ENCODE assay signal across 8 mouse cellular contexts in the genomic region with DNA sequence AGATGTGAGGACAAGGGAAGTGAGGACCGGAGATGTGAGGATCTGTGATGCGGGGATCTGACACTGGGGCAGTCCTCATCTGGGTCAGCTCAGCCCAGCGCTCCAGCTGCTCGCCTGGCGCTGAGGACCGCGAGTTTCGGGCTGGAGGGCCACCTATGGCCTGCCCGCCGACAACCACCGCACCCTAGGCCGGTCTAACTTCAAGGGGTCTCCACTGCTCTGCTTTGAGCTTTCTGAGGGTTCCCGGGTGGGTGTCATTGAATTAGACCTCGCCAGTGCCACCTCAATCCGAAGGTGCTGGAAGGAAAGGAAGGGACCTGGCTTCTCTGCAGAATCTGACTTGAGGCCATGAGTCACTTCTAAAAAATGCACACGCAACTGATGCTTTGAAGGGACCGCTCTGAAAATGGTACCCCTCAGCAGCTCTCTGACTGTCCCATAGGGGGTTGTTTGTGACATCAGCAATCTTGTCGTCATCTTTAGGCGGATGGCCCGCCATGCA. TPM values are rescaled to one million over a fixed set of nuclear protein-coding genes. Genes with fewer than 3 reads are reported as not detected.
DNase-seq lines count a peak whose midpoint lies in the region; ATAC-seq and TF ChIP-seq lines count a peak whose summit lies in the region.

No protein-coding gene starts in this region.

- TF ChIP-seq CTCF in E14TG2a.4 (conservative IDR thresholded peaks at IDR 0.05; ENCODE audit: low read length) = no peak
- TF ChIP-seq CTCF in hindbrain, postnatal 0 days (IDR thresholded peaks at IDR 0.05; ENCODE audit: low read depth) = no peak

- H3K4me2 ChIP-seq in kidney, embryonic 15.5 days = peak overlapping the region; percentile 92
- H3K4me2 ChIP-seq in hindbrain, postnatal 0 days (ENCODE audit: low read depth, low read length) = peak overlapping the region; percentile 92

- peak overlapping the region; percentile 58 for H3K4me3 ChIP-seq in kidney, embryonic 15.5 days (replicated peaks)
- H3K4me3 ChIP-seq in E14TG2a.4 (replicated peaks; ENCODE audit: low read length) = peak overlapping the region; percentile 77
- H3K4me3 ChIP-seq in hindbrain, postnatal 0 days (ENCODE audit: low read length) = peak overlapping the region; percentile 57

- no peak for DNase-seq in kidney, adult 8-10 months
- DNase-seq in cerebellum, adult 9-10 months = peak; percentile 38
- DNase-seq in gastrocnemius, adult 18-20 months (ENCODE audit: low spot score) = peak; percentile 60
- peak; percentile 42 for DNase-seq in hindbrain, postnatal 0 days (ENCODE audit: low spot score)
- DNase-seq in mesoderm, embryonic 11.5 days (ENCODE audit: low read depth, low spot score) = peak; percentile 45
- DNase-seq in thymus, postnatal 0 days (ENCODE audit: low spot score) = peak; percentile 26

- peaks cover 13% of the 10 kb centered on the region for H3K4me1 ChIP-seq in kidney, embryonic 15.5 days
- H3K4me1 ChIP-seq in E14TG2a.4 (replicated peaks; ENCODE audit: low read depth, low read length) = peaks cover 19% of the 10 kb centered on the region
- H3K4me1 ChIP-seq in hindbrain, postnatal 0 days (ENCODE audit: insufficient read depth, low read length) = no peaks in the 10 kb centered on the region

- no peaks in the 10 kb centered on the region for H3K9me3 ChIP-seq in kidney, embryonic 15.5 days (replicated peaks)
- no peaks in the 10 kb centered on the region for H3K9me3 ChIP-seq in E14TG2a.4 (ENCODE audit: low read length)
- no peaks in the 10 kb centered on the region for H3K9me3 ChIP-seq in hindbrain, postnatal 0 days (ENCODE audit: low read length)

- H3K36me3 ChIP-seq in kidney, embryonic 15.5 days = no peaks in the 10 kb centered on the region
- H3K36me3 ChIP-seq in E14TG2a.4 (ENCODE audit: insufficient read depth, low read length) = no peaks in the 10 kb centered on the region
- no peaks in the 10 kb centered on the region for H3K36me3 ChIP-seq in hindbrain, postnatal 0 days (ENCODE audit: insufficient read depth, low read length)

- H3K9ac ChIP-seq in kidney, embryonic 15.5 days = peak overlapping the region; percentile 48
- peak overlapping the region; percentile 51; the same call in 1 of the 2 replicates for H3K9ac ChIP-seq in hindbrain, postnatal 0 days (replicated peaks; ENCODE audit: low read length)

- peak; percentile 82 for ATAC-seq in kidney, embryonic 15.5 days (replicated peaks; ENCODE audit: low FRiP score)
- ATAC-seq in hindbrain, postnatal 0 days = peak; percentile 73

- H3K27ac ChIP-seq in kidney, embryonic 15.5 days = peak overlapping the region; percentile 41; the same call in 1 of the 2 replicates
- no peak overlapping the region for H3K27ac ChIP-seq in hindbrain, postnatal 0 days

- H3K27me3 ChIP-seq in kidney, embryonic 15.5 days = no peaks in the 10 kb centered on the region; the same call in 1 of the 2 replicates
- peaks cover 28% of the 10 kb centered on the region for H3K27me3 ChIP-seq in E14TG2a.4 (ENCODE audit: insufficient read depth, low read length)
- no peaks in the 10 kb centered on the region for H3K27me3 ChIP-seq in hindbrain, postnatal 0 days (ENCODE audit: insufficient read depth, low read length)

- WGBS in kidney, embryonic 15.5 days = 8% methylated on average over 20 of the region's 20 CpGs
- 5% methylated on average over 20 of the region's 20 CpGs for WGBS in hindbrain, postnatal 0 days

RNA-seq across cellular contexts. Expression of gene Cap2, which starts 0.8 kb away (rescaled TPM):
- 10.0 and 10.3 TPM in 2 replicates for polyA plus RNA-seq in kidney, embryonic 15.5 days (2015; fragmentation: Nextera tagmentation; extraction: Ambion mirVana)
- total RNA-seq in gastrocnemius, adult 18-20 months (2021) = 100 to 1,000 TPM; 314 to 333 TPM
- total RNA-seq in hindbrain, postnatal 0 days (2014; rRNA removed) = 16.6 and 19.9 TPM in 2 replicates
- 9.3 and 9.4 TPM in 2 replicates for polyA plus RNA-seq in hindbrain, postnatal 0 days (2015; fragmentation: Nextera tagmentation; extraction: Ambion mirVana)
- polyA plus RNA-seq in thymus, postnatal 0 days (2015; fragmentation: Nextera tagmentation; extraction: Ambion mirVana) = 2.5 and 2.9 TPM in 2 replicates

Comparison
In these comparisons a context has a peak if more than half of its experiments do, and no peak if none do; other contexts are left out.
1. DNase-seq: peak in cerebellum, adult 9-10 months (single experiment), gastrocnemius, adult 18-20 months (single experiment), hindbrain, postnatal 0 days (single experiment), mesoderm, embryonic 11.5 days (single experiment) and thymus, postnatal 0 days (single experiment); none in kidney, adult 8-10 months (0 of 2).
2. Peak in every context shown above with its lines, with median percentiles within 50 percentile points of each other: H3K4me3 ChIP-seq.